Mouse (Mus musculus): ENCODE measurements around the gene Inpp5d.

GRCm38 (mm10) chr1:87749360-87749973 is 129.4 kb downstream of the Inpp5d start:
- TF ChIP-seq CTCF (IDR thresholded peaks at IDR 0.05; ENCODE audit: low read depth, low read length) (no peak), POLR2A (IDR thresholded peaks at IDR 0.05; ENCODE audit: borderline replicate concordance, low read depth, low read length) (no peak)
